Mouse (Mus musculus) myocyte (in vitro differentiated cells): ENCODE data around the gene Lcmt2. TPM values are rescaled to one million over a fixed set of nuclear protein-coding genes. Genes with fewer than 3 reads are reported as not detected.

Experiments
- H3K27me3 ChIP-seq: one replicate; pipeline ENCODE4 v1.6.1; 2011; ENCODE audit not compliant: control insufficient read depth, insufficient read depth, insufficient read length
- H3K36me3 ChIP-seq: one replicate; pipeline ENCODE4 v1.6.1; 2011; ENCODE audit not compliant: control insufficient read depth, insufficient read depth
- H3K4me2 ChIP-seq: one replicate; pipeline ENCODE4 v1.6.1; 2011; ENCODE audit warnings: low read depth, control low read depth
- H3K4me3 ChIP-seq: one replicate; pipeline ENCODE4 v1.5.1; 2011; ENCODE audit warnings: mild to moderate bottlenecking, control low read depth, moderate library complexity
- H3K79me2 ChIP-seq: one replicate; pipeline ENCODE4 v1.6.1; 2011; ENCODE audit not compliant: control insufficient read depth, insufficient read depth
- H3ac ChIP-seq: one replicate; pipeline ENCODE4 v1.6.1; 2011; ENCODE audit not compliant: control insufficient read depth, insufficient read length
- CEBPB ChIP-seq: IDR thresholded peaks from 2 replicates; pipeline ENCODE4 v1.6.1; 2011; ENCODE audit warnings: mild to moderate bottlenecking, moderate library complexity; ENCODE audit not compliant: poor library complexity, insufficient read depth, severe bottlenecking
- E2F4 ChIP-seq: IDR thresholded peaks from one replicate; pipeline ENCODE4 v1.6.1; 2011; ENCODE audit warnings: mild to moderate bottlenecking, control low read depth, moderate library complexity; ENCODE audit not compliant: insufficient read depth
- MAX ChIP-seq: IDR thresholded peaks from one replicate; pipeline ENCODE4 v1.6.1; 2011; ENCODE audit warnings: low read depth, mild to moderate bottlenecking, control low read depth
- MYOD1 ChIP-seq, 3 experiments: IDR thresholded peaks; one replicate each; pipeline ENCODE4 v1.6.1; 2011; ENCODE audit warnings: control low read depth in 2 of 3, low read depth in 2 of 3, mild to moderate bottlenecking in 2 of 3, moderate library complexity in 1 of 3; ENCODE audit not compliant: insufficient read length in 2 of 3, control insufficient read depth in 1 of 3
- MYOG ChIP-seq, 3 experiments: IDR thresholded peaks; one replicate each; pipeline ENCODE4 v1.6.1; 2011; ENCODE audit warnings: control low read depth in 2 of 3, low read depth in 2 of 3, mild to moderate bottlenecking in 2 of 3; ENCODE audit not compliant: insufficient read length in 2 of 3, control insufficient read depth in 1 of 3, insufficient read depth in 1 of 3
- POLR2A ChIP-seq: IDR thresholded peaks from one replicate; pipeline ENCODE4 v1.6.1; 2011; ENCODE audit warnings: low read depth, mild to moderate bottlenecking, control low read depth, moderate library complexity; ENCODE audit not compliant: insufficient read length
- POLR2AphosphoS2 ChIP-seq: IDR thresholded peaks from one replicate; pipeline ENCODE4 v1.6.1; 2011; ENCODE audit warnings: low read depth, control low read depth; ENCODE audit not compliant: insufficient read length
- REST ChIP-seq: IDR thresholded peaks from one replicate; pipeline ENCODE4 v1.6.1; 2011; ENCODE audit warnings: mild to moderate bottlenecking, control low read depth, moderate library complexity; ENCODE audit not compliant: insufficient read depth, insufficient read length
- SRF ChIP-seq: IDR thresholded peaks from one replicate; pipeline ENCODE4 v1.6.1; 2011; ENCODE audit warnings: low read depth; ENCODE audit not compliant: control insufficient read depth, insufficient read length
- TCF12 ChIP-seq: IDR thresholded peaks from one replicate; pipeline ENCODE4 v1.6.1; 2011; ENCODE audit warnings: mild to moderate bottlenecking, control low read depth; ENCODE audit not compliant: poor library complexity, insufficient read depth, severe bottlenecking
- TCF3 ChIP-seq: IDR thresholded peaks from one replicate; pipeline ENCODE4 v1.6.1; 2011; ENCODE audit warnings: low read depth, control low read depth; ENCODE audit not compliant: insufficient read length
- USF1 ChIP-seq: IDR thresholded peaks from one replicate; pipeline ENCODE4 v1.6.1; 2011; ENCODE audit warnings: low read depth, mild to moderate bottlenecking, control low read depth, moderate library complexity
- polyA plus RNA-seq: library from polyadenylated mRNA; unstranded; fragments of >200 nt; fragmentation: generic; extraction: Trizol; gene quantifications from one replicate; pipeline ENCODE4 v1.2.1, GENCODE M21; 2012; ENCODE audit warnings: missing spikeins

The Lcmt2 gene
- polyA plus RNA-seq, 1 experiment = 2.9 TPM

- Histone ChIP-seq H3ac (no peak overlapping the region), H3K79me2 (no peaks in the 10 kb centered on the region)
- no peak for TF ChIP-seq MYOG (IDR thresholded peaks at IDR 0.05; ENCODE audit: control insufficient read depth in 1 of 3, insufficient read depth in 1 of 3, insufficient read length in 2 of 3, low read depth in 2 of 3)
- TF ChIP-seq POLR2AphosphoS2 = no peak
- TF ChIP-seq CEBPB = no peak
- TF ChIP-seq TCF12 = no peak
- TF ChIP-seq POLR2A = no peak
- TF ChIP-seq SRF = no peak
Observed at GRCm38 (mm10) chr2:121088507-121088906, 51.9 kb downstream of the Lcmt2 start.

GRCm38 (mm10) chr2:121085480-121086185, 54.8 kb downstream of the Lcmt2 start, which contains the start of gene Tgm5:
TSS of gene Tgm5 (minus strand) at chr2:121085841.
- no peaks in the 10 kb centered on the region for H3K36me3 ChIP-seq
- no peaks in the 10 kb centered on the region for H3K79me2 ChIP-seq
- peak within 1 kb of the TSS; percentile 63 for H3K4me2 ChIP-seq
- no peak within 1 kb of the TSS for H3K4me3 ChIP-seq
- TF ChIP-seq MAX = no peak
- no peak for TF ChIP-seq MYOD1 (IDR thresholded peaks at IDR 0.05; ENCODE audit: control insufficient read depth in 1 of 3, insufficient read length in 2 of 3, low read depth in 2 of 3)
- no peak for TF ChIP-seq POLR2A
- no peak for TF ChIP-seq TCF3
- no peak for TF ChIP-seq E2F4
- no peak for TF ChIP-seq POLR2AphosphoS2
- TF ChIP-seq TCF12 = no peak
- no peak for TF ChIP-seq CEBPB
- TF ChIP-seq REST = no peak
- TF ChIP-seq MYOG (IDR thresholded peaks at IDR 0.05; ENCODE audit: control insufficient read depth in 1 of 3, insufficient read depth in 1 of 3, insufficient read length in 2 of 3, low read depth in 2 of 3) = no peak
- no peak for TF ChIP-seq SRF
- TF ChIP-seq USF1 = no peak
- H3ac ChIP-seq = no peak within 1 kb of the TSS
- H3K27me3 ChIP-seq = no peaks in the 10 kb centered on the region

More at GRCm38 (mm10) chr2:121088507-121088906, 51.9 kb downstream of the Lcmt2 start:
- no peaks in the 10 kb centered on the region for H3K27me3 ChIP-seq
- no peak overlapping the region for H3K4me2 ChIP-seq
- H3K4me3 ChIP-seq = no peak overlapping the region
- no peaks in the 10 kb centered on the region for H3K36me3 ChIP-seq

- TF ChIP-seq TCF12 = no peak
- no peak for TF ChIP-seq MYOG (IDR thresholded peaks at IDR 0.05; ENCODE audit: control insufficient read depth in 1 of 3, insufficient read depth in 1 of 3, insufficient read length in 2 of 3, low read depth in 2 of 3)
- TF ChIP-seq USF1 = no peak
- TF ChIP-seq POLR2AphosphoS2 = no peak
- TF ChIP-seq CEBPB = no peak
- no peak for TF ChIP-seq MYOD1 (IDR thresholded peaks at IDR 0.05; ENCODE audit: control insufficient read depth in 1 of 3, insufficient read length in 2 of 3, low read depth in 2 of 3)
- TF ChIP-seq MAX = no peak
- no peak for TF ChIP-seq POLR2A
- TF ChIP-seq SRF = no peak
- no peak for TF ChIP-seq E2F4
- TF ChIP-seq REST = no peak
- TF ChIP-seq TCF3 = no peak
- Histone ChIP-seq H3ac (no peak overlapping the region), H3K36me3 (no peaks in the 10 kb centered on the region), H3K4me2 (no peak overlapping the region), H3K79me2 (no peaks in the 10 kb centered on the region), H3K4me3 (no peak overlapping the region), H3K27me3 (peaks cover 7% of the 10 kb centered on the region)
Observed at GRCm38 (mm10) chr2:121082626-121083025, 57.8 kb downstream of the Lcmt2 start.

Other genes with a start within 250 kb of the Lcmt2 start
- gene Ubr1, start 169.9 kb downstream of the Lcmt2 start, polyA plus RNA-seq = 5.8 TPM
- 11.3 TPM for gene Tmem62, start 163.6 kb downstream of the Lcmt2 start, polyA plus RNA-seq
- gene Ccndbp1, start 132.2 kb downstream of the Lcmt2 start, polyA plus RNA-seq = 48.4 TPM
- gene Epb42, start 103.6 kb downstream of the Lcmt2 start, polyA plus RNA-seq = not detected
- 0.54 TPM for gene Tgm5, start 54.8 kb downstream of the Lcmt2 start, polyA plus RNA-seq
- not detected for gene Tgm7, start 30.9 kb downstream of the Lcmt2 start, polyA plus RNA-seq
- 1.5 TPM for gene Adal, start 225 bp downstream of the Lcmt2 start, polyA plus RNA-seq
- 12.7 TPM for gene Tubgcp4, start 30.0 kb upstream of the Lcmt2 start, polyA plus RNA-seq
- gene Zscan29, start 30.5 kb upstream of the Lcmt2 start, polyA plus RNA-seq = 3.2 TPM
- 22.7 TPM for gene Trp53bp1, start 130.8 kb upstream of the Lcmt2 start, polyA plus RNA-seq
- 40.7 TPM for gene Map1a, start 148.9 kb upstream of the Lcmt2 start, polyA plus RNA-seq
- gene Ppip5k1, start 214.7 kb upstream of the Lcmt2 start, polyA plus RNA-seq = 7.2 TPM
- not detected for gene Ckmt1, start 217.1 kb upstream of the Lcmt2 start, polyA plus RNA-seq
- not detected for gene Strc, start 246.5 kb upstream of the Lcmt2 start, polyA plus RNA-seq